Mouse (Mus musculus) hindbrain, embryonic 15.5 days (tissue): ENCODE results near the gene Spata20. TPM values are rescaled to one million over a fixed set of nuclear protein-coding genes. Genes with fewer than 3 reads are reported as not detected.

Source experiments
- ATAC-seq: fragments of 200-750 bp; cut with Nextera tagmentation; 2 replicates; pipeline ENCODE4 v1.8.0; 2017; ENCODE audit warnings: low read depth, moderate number of reproducible peaks, moderate TSS enrichment; ENCODE audit not compliant: low FRiP score
- H3K27ac ChIP-seq: fragments of 300-500 bp; sonication (generic); replicated peaks from 2 replicates; pipeline ENCODE4 v1.5.1; 2015; ENCODE audit warnings: mild to moderate bottlenecking, inconsistent platforms
- H3K27me3 ChIP-seq: fragments of 300-500 bp; sonication (generic); 2 replicates; pipeline ENCODE4 v1.6.1; 2015; ENCODE audit warnings: control low read depth, inconsistent platforms
- H3K36me3 ChIP-seq: fragments of 300-500 bp; sonication (generic); 2 replicates; pipeline ENCODE4 v1.6.1; 2015; ENCODE audit warnings: control low read depth, inconsistent platforms
- H3K4me1 ChIP-seq: fragments of 300-500 bp; sonication (generic); replicated peaks from 2 replicates; pipeline ENCODE4 v1.6.1; 2015; ENCODE audit warnings: control low read depth, inconsistent platforms
- H3K4me2 ChIP-seq: fragments of 300-500 bp; sonication (generic); 2 replicates; pipeline ENCODE4 v1.6.1; 2015; ENCODE audit warnings: moderate library complexity, mild to moderate bottlenecking, inconsistent platforms
- H3K4me3 ChIP-seq: fragments of 300-500 bp; sonication (generic); 2 replicates; pipeline ENCODE4 v1.5.1; 2015; ENCODE audit warnings: mild to moderate bottlenecking, inconsistent platforms
- H3K9ac ChIP-seq: fragments of 300-500 bp; sonication (generic); 2 replicates; pipeline ENCODE4 v1.6.1; 2015; ENCODE audit warnings: inconsistent platforms
- H3K9me3 ChIP-seq: fragments of 300-500 bp; sonication (generic); 2 replicates; pipeline ENCODE4 v1.6.1; 2016; ENCODE audit warnings: control low read depth, inconsistent platforms
- WGBS: fragments of 180-500 bp; shearing (Covaris S2); methylation state at CpG from one replicate; pipeline ENCODE4 v1.1.7; 2015; 5-methylcytosine and 5-hydroxymethylcytosine counted together
- polyA plus RNA-seq: library from polyadenylated mRNA; unstranded; fragments of >200 nt; fragmentation: Nextera tagmentation; extraction: Ambion mirVana; gene quantifications from 2 replicates; pipeline ENCODE4 v1.2.1, GENCODE M21; 2015

Spata20 gene
- polyA plus RNA-seq, result 0.29 and 0.84 TPM in 2 replicates

DNA sequence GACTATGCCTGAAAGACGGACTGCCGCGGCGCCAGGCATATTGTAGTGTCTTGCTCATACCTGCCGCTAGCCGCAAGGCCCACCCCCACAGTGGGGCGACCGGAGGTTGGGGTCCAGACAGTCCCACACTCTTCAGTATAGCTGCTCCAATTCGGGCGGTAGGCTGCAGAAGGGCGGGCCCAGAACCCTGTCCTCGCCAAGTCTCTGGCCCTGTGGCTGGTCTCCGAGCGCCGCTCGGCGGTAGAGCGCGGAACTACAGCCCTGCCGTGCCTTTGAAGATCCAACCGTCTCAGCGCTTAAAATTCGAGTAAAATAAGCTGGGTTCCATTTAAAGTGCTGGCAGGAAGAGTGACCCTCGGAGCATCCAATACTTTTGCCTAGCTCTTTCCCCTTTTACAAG lies at the start of gene Spata20:
Gene Spata20, minus strand, starts transcription at position 179 of the 400 bp plus-strand sequence.
- 4% methylated on average over 24 of the region's 24 CpGs for WGBS
- H3K4me1 ChIP-seq, result peaks cover 7% of the 10 kb centered on the region

DNA sequence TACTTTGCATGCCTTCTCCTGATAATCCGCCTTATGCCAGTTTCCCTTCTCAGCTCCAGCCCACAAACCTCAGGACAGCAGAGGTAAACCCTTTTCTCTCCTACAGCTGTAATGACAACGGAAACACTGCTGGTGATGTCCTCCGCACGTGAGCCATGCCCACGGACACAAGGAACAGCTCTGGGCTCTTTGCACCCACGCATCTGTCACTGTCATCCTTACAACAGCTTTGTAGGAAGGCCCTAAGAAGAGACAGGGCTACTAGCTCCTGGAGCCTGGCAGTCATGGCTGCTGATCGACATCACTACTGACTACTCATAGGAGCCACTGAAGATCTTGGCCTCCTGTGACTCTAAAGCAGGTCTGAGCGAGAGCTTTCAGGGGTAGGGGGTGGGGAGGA lies 47.2 kb upstream of the Spata20 start:
- no peak for ATAC-seq
- 65% methylated on average over 8 of the region's 8 CpGs for WGBS

More for the DNA sequence above, at the start of gene Spata20:
- Histone ChIP-seq H3K36me3 (no peaks in the 10 kb centered on the region), H3K9me3 (no peaks in the 10 kb centered on the region), H3K27me3 (peaks cover 2% of the 10 kb centered on the region; the same call in 1 of the 2 replicates), H3K4me3 (0 out of 2 replicates have a peak within 1 kb of the TSS, but pooled peaks have one; percentile 16), H3K4me2 (peak within 1 kb of the TSS; percentile 47), H3K27ac (no peak within 1 kb of the TSS), H3K9ac (0 out of 2 replicates have a peak within 1 kb of the TSS, but pooled peaks have one; percentile 12)
- peak; percentile 80 for ATAC-seq

DNA sequence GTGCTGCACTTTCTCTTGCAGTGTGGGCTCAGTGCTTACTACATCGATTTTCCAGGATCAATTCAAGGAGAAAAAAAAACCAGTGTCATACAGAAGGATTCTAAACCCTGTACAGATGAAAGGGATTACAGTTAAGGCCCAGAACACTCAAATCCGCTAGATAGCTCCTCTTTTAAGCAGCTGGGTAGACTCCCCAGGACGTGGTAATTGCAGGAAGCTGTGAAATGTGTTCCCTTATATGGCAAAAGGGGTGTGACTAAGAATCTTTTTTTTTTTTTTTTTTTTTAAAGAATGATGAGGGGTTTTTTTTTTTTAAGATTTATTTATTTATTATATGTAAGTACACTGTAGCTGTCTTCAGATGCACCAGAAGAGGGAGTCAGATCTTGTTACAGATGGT lies 42.9 kb upstream of the Spata20 start:
- WGBS, result 56% methylated on average over 3 of the region's 3 CpGs
- no peak for ATAC-seq
- H3K27ac ChIP-seq, result no peak overlapping the region
- H3K9ac ChIP-seq, result no peak overlapping the region
- H3K27me3 ChIP-seq, result no peaks in the 10 kb centered on the region
- no peaks in the 10 kb centered on the region for H3K36me3 ChIP-seq
- H3K9me3 ChIP-seq, result no peaks in the 10 kb centered on the region
- no peak overlapping the region for H3K4me2 ChIP-seq
- H3K4me3 ChIP-seq, result no peak overlapping the region
- no peaks in the 10 kb centered on the region for H3K4me1 ChIP-seq

More for the DNA sequence above, 47.2 kb upstream of the Spata20 start:
- no peaks in the 10 kb centered on the region for H3K9me3 ChIP-seq
- H3K9ac ChIP-seq, result no peak overlapping the region
- no peak overlapping the region for H3K27ac ChIP-seq
- H3K27me3 ChIP-seq, result no peaks in the 10 kb centered on the region
- no peak overlapping the region for H3K4me3 ChIP-seq
- H3K4me1 ChIP-seq, result no peaks in the 10 kb centered on the region
- no peak overlapping the region for H3K4me2 ChIP-seq
- no peaks in the 10 kb centered on the region for H3K36me3 ChIP-seq

DNA sequence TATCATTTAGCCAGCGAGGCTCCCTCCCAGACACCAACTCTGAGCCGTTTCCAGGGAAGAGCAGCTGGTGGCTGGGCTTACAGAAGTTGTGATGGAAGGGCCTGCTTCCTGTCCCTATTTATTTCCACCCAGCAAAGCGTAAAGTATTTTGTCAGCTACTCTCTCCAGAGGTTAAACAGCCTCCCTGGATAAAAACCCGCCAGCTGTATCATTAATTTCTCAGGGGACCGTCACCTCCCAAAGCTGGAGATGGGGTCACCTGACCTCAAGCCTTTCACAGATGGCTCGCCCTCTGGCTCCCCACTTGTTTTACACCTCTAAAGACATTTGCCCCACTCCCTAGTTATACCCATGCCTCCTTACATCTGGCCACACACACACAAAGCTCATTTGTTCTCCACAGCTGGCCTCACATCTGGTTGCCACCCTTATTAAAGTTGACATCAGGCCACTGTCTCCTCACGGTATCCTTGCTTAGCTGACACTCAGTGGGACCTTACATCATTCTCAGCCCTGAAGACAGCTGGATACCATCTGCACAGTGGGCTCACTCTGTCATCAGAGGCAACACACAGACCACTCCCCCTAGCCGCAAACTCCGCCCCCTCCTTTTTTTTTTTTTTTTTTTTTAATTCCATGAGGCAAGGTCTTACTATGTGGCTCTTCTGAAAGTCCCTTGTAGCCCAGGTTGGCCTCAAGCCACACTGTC lies 40.3 kb upstream of the Spata20 start:
- ATAC-seq, result no peak
- Histone ChIP-seq H3K9ac (no peak overlapping the region), H3K27me3 (no peaks in the 10 kb centered on the region), H3K36me3 (no peaks in the 10 kb centered on the region), H3K9me3 (no peaks in the 10 kb centered on the region), H3K4me3 (no peak overlapping the region), H3K27ac (no peak overlapping the region), H3K4me1 (peaks cover 4% of the 10 kb centered on the region; the same call in 1 of the 2 replicates), H3K4me2 (no peak overlapping the region)
- 31% methylated on average over 9 of the region's 9 CpGs for WGBS

DNA sequence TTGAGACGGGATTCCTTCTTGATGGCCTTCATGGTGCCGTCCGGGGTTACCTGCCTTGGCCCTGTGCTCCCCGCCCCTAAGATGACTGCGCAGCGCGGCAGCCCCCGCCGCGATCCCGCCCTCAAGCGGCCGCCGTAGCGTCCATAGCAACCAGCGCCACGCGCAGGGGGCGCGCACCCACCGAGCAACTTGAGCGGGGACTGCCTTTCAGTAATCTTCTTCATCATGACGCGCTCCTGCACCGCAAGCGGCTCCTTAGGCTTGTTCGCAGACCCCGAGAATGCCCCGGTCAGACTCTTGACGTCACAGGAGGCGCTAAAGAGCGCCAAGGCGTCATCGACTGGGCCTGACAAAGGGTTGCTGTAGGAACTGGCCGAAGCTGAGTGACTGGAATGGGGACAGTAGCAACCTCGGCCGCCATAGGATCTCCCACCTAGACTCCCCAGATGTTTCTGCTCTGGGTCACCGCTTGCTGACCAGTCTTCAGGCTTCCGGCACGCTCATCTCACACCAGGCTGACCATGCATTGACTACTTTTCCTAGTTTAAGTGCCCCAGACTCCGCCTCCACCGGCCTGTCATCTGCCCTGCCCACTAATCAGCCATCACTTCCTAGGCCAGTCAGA lies 35.4 kb upstream of the Spata20 start, which contains the start of gene Mycbpap:
Gene Mycbpap, minus strand, starts transcription at position 524 of the 625 bp plus-strand sequence.
- peak; percentile 86 for ATAC-seq
- no peaks in the 10 kb centered on the region for H3K9me3 ChIP-seq
- no peaks in the 10 kb centered on the region for H3K27me3 ChIP-seq
- peak within 1 kb of the TSS; percentile 42 for H3K27ac ChIP-seq
- no peaks in the 10 kb centered on the region for H3K36me3 ChIP-seq
- WGBS, result 1% methylated on average over 42 of the region's 42 CpGs
- H3K9ac ChIP-seq, result peak within 1 kb of the TSS; percentile 70
- peak within 1 kb of the TSS; percentile 97 for H3K4me2 ChIP-seq
- H3K4me1 ChIP-seq, result peaks cover 15% of the 10 kb centered on the region
- peak within 1 kb of the TSS; percentile 54 for H3K4me3 ChIP-seq

DNA sequence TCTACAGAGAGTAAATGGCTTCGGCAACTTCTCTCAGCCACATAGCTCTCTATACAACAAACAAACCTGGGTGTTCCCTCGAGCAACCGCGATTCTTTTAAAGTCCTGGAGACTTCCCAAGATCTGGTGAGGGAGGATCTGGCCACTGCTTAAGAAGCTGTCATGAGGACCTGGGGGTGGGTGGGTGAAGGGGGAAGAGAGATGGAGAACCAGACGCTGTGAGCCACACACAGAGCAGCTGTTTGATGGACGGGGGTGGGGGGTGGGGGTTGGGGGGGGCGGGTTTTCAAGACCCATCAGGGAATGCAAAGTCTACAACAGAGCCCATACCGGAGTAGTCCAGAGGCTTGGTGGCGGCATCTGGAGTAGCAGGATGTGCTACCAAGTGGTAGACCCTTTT lies 27.5 kb upstream of the Spata20 start:
- Histone ChIP-seq H3K9ac (no peak overlapping the region), H3K27me3 (no peaks in the 10 kb centered on the region), H3K4me3 (no peak overlapping the region), H3K4me1 (no peaks in the 10 kb centered on the region), H3K4me2 (no peak overlapping the region), H3K27ac (no peak overlapping the region), H3K36me3 (no peaks in the 10 kb centered on the region), H3K9me3 (no peaks in the 10 kb centered on the region)
- 68% methylated on average over 9 of the region's 9 CpGs for WGBS
- no peak for ATAC-seq

DNA sequence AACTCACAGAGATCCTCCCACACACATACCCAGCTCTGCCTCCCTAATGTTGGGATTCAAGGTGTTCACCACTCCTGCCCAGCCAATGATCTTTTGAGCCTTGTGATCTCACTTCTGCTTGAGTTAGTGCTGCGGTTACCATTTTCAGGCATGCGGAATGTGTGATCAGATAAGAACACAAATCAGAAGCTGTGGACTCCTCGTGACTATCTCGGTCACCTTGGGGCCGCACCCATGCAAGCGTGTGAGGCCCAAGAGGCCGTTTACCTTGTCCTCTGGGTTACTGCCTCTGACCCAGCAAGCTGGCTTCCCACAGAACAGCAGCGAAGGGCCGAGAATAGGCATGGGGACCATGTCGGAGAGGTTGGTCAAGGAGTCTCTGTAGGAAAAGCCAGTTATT lies 23.0 kb upstream of the Spata20 start:
- no peaks in the 10 kb centered on the region for H3K27me3 ChIP-seq
- no peak overlapping the region for H3K9ac ChIP-seq
- H3K4me1 ChIP-seq, result no peaks in the 10 kb centered on the region
- H3K27ac ChIP-seq, result no peak overlapping the region
- no peak overlapping the region for H3K4me2 ChIP-seq
- no peaks in the 10 kb centered on the region for H3K36me3 ChIP-seq
- H3K4me3 ChIP-seq, result no peak overlapping the region
- 92% methylated on average over 10 of the region's 10 CpGs for WGBS
- ATAC-seq, result no peak
- H3K9me3 ChIP-seq, result no peaks in the 10 kb centered on the region

DNA sequence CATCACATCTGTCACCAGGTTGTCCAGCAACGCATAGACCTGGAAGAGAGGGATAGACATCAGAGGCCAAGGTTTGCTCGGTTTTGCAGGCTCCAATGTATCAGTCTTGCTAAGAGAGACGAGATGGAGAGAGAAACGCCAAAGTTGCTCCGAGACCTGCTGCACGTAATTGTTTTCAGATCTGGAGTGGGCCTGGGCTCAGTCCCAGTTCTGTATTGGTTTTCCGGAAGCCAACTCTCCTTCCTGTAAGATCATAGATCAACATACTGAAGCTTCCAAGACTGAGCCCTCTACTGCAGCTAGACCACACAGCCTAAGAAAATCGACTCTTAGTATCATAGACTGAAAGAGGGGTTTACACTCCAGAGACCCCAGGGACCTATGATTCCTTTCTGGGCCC lies 15.5 kb upstream of the Spata20 start:
- Histone ChIP-seq H3K4me1 (peaks cover 24% of the 10 kb centered on the region), H3K4me2 (no peak overlapping the region), H3K4me3 (no peak overlapping the region), H3K9me3 (no peaks in the 10 kb centered on the region), H3K27ac (no peak overlapping the region), H3K36me3 (no peaks in the 10 kb centered on the region), H3K9ac (no peak overlapping the region), H3K27me3 (peaks cover 7% of the 10 kb centered on the region; the same call in 1 of the 2 replicates)
- 91% methylated on average over 8 of the region's 8 CpGs for WGBS
- ATAC-seq, result no peak

DNA sequence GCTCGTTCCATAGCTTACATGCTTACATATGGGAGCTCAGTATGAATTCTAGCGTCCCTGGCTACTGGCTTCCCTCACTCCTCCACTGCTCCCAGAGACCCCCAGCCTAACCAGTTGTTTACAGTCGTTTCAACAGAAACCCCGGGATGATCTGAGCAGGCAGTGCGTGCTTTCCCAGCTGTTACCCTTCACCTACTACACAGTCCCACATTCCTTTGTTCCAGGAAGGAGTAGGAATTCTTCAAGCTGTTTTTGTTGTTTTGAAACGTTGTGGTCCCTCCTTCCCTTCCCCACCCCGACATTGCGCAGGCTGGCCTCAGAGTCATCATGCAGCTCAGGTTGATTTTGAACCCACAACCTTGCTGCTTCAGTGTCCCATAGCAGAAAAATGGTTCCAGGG lies 14.4 kb upstream of the Spata20 start:
- 27% methylated on average over 8 of the region's 8 CpGs for WGBS
- Histone ChIP-seq H3K27ac (no peak overlapping the region), H3K4me2 (0 out of 2 replicates have a peak overlapping the region, but pooled peaks have one; percentile 57), H3K4me3 (no peak overlapping the region; the same call in 1 of the 2 replicates), H3K9ac (no peak overlapping the region), H3K36me3 (no peaks in the 10 kb centered on the region), H3K27me3 (peaks cover 7% of the 10 kb centered on the region; the same call in 1 of the 2 replicates), H3K4me1 (peaks cover 24% of the 10 kb centered on the region), H3K9me3 (no peaks in the 10 kb centered on the region)
- ATAC-seq, result 0 out of 2 replicates have a peak, but pooled peaks have one; percentile 9

DNA sequence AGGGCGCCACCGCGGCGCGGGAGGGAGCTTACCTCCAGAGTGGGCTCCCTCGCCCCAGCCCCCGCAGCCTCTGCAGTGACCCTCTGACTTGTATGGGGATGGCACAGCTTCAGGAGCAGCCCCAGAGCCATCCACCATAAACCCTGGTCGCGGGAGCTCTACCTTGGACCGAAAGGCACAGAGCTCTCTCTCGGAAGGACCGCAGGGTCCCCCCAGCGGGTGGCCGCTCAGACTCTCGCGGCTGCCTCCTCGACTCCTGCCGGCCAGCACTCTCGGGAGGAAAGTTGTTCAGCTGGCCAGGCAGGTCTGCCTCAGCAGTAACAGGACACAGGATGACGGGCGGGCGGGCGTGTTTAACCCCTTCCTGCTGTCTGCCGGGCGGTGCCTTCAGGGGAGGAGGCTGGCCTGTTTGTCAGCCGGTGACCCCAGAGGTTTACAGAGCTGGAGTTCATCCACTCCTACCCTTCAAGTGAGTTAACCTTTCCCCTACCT lies 13.7 kb upstream of the Spata20 start, which contains the start of gene Epn3:
Gene Epn3, minus strand, starts transcription at position 314 of the 492 bp plus-strand sequence.
- Histone ChIP-seq H3K36me3 (no peaks in the 10 kb centered on the region), H3K9me3 (no peaks in the 10 kb centered on the region), H3K4me2 (peak within 1 kb of the TSS; percentile 57), H3K9ac (no peak within 1 kb of the TSS), H3K27ac (no peak within 1 kb of the TSS), H3K4me3 (peak within 1 kb of the TSS; percentile 29), H3K4me1 (peaks cover 24% of the 10 kb centered on the region), H3K27me3 (peaks cover 7% of the 10 kb centered on the region; the same call in 1 of the 2 replicates)
- under 1% methylated on average over 26 of the region's 26 CpGs for WGBS
- ATAC-seq, result 0 out of 2 replicates have a peak, but pooled peaks have one; percentile 10

DNA sequence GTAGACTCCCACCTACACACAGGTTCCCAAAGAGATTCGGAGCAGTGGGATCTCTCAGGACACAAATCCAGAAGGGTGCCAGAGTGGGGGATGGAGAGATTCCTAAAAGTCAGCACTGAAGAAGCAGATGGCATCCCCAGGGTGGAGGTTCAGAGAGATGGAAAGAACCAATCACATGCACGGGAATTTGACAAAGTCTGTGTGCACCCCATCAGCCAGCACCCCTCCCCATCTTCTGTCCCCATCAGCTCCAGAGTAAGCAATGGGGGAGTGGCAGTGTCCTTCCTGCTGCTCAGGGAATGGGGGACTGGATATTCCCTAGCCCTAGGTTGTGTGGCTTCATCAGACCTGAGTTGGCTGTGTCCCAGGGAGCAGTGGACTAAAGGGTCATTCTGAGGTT lies 13.1 kb upstream of the Spata20 start:
- no peak overlapping the region for H3K27ac ChIP-seq
- no peaks in the 10 kb centered on the region for H3K36me3 ChIP-seq
- H3K9me3 ChIP-seq, result no peaks in the 10 kb centered on the region
- peak overlapping the region; percentile 29; the same call in 1 of the 2 replicates for H3K4me3 ChIP-seq
- H3K27me3 ChIP-seq, result peaks cover 7% of the 10 kb centered on the region; the same call in 1 of the 2 replicates
- peak overlapping the region; percentile 57 for H3K4me2 ChIP-seq
- no peak overlapping the region for H3K9ac ChIP-seq
- ATAC-seq, result 0 out of 2 replicates have a peak, but pooled peaks have one; percentile 39
- peaks cover 24% of the 10 kb centered on the region for H3K4me1 ChIP-seq
- WGBS, result 6% methylated on average over 2 of the region's 2 CpGs
